Mouse (Mus musculus) small intestine, adult 2 months (tissue): Measurements from ENCODE around the gene Zrsr1. TPM values are rescaled to one million over a fixed set of nuclear protein-coding genes. Genes with fewer than 3 reads are reported as not detected.

ENCODE experiments used
- H3K27ac ChIP-seq: fragments of 200-500 bp; 2 replicates; pipeline ENCODE4 v1.5.1; 2012; ENCODE audit warnings: low read depth, low read length, control low read depth, inconsistent platforms; ENCODE audit not compliant: insufficient read depth
- H3K27me3 ChIP-seq: fragments of 200-500 bp; 2 replicates; pipeline ENCODE4 v1.6.1; 2012; ENCODE audit warnings: mild to moderate bottlenecking, moderate library complexity, low read length, inconsistent platforms; ENCODE audit not compliant: control insufficient read depth, insufficient read depth
- H3K36me3 ChIP-seq: fragments of 200-500 bp; 2 replicates; pipeline ENCODE4 v1.6.1; 2012; ENCODE audit warnings: mild to moderate bottlenecking, low read length, control low read depth, inconsistent platforms; ENCODE audit not compliant: control insufficient read depth, insufficient read depth
- H3K4me1 ChIP-seq: fragments of 200-500 bp; 2 replicates; pipeline ENCODE4 v1.6.1; 2012; ENCODE audit warnings: low read length, inconsistent platforms, mixed read lengths; ENCODE audit not compliant: control insufficient read depth, insufficient read depth, insufficient read length
- H3K4me3 ChIP-seq: fragments of 200-500 bp; 2 replicates; pipeline ENCODE4 v1.5.1; 2012; ENCODE audit warnings: low read depth, mild to moderate bottlenecking, control low read depth, inconsistent platforms, low read length, moderate library complexity
- CTCF ChIP-seq: fragments of 200-500 bp; IDR thresholded peaks from 2 replicates; pipeline ENCODE4 v1.5.1; 2012; ENCODE audit warnings: low read depth, mild to moderate bottlenecking, control low read depth, inconsistent platforms, low read length, moderate library complexity, mixed read lengths; ENCODE audit not compliant: insufficient replicate concordance, insufficient read length; ENCODE audit errors: extremely low read depth
- POLR2A ChIP-seq: fragments of 200-500 bp; IDR thresholded peaks from 2 replicates; pipeline ENCODE4 v1.6.1; 2012; ENCODE audit warnings: low read depth, mild to moderate bottlenecking, control low read depth, inconsistent platforms, low read length, moderate library complexity
- WGBS: fragments of 180-500 bp; shearing (Covaris S2); methylation state at CpG from one replicate; pipeline ENCODE4 v1.1.7; 2018; 5-methylcytosine and 5-hydroxymethylcytosine counted together
- polyA plus RNA-seq: library from polyadenylated mRNA; depleted of rRNA; stranded (reverse); fragments of >200 nt; gene quantifications from 2 replicates; pipeline ENCODE4 v1.2.3, GENCODE M21; 2012; rRNA removed

Gene Zrsr1
- polyA plus RNA-seq = 2.5 and 3.9 TPM in 2 replicates

DNA sequence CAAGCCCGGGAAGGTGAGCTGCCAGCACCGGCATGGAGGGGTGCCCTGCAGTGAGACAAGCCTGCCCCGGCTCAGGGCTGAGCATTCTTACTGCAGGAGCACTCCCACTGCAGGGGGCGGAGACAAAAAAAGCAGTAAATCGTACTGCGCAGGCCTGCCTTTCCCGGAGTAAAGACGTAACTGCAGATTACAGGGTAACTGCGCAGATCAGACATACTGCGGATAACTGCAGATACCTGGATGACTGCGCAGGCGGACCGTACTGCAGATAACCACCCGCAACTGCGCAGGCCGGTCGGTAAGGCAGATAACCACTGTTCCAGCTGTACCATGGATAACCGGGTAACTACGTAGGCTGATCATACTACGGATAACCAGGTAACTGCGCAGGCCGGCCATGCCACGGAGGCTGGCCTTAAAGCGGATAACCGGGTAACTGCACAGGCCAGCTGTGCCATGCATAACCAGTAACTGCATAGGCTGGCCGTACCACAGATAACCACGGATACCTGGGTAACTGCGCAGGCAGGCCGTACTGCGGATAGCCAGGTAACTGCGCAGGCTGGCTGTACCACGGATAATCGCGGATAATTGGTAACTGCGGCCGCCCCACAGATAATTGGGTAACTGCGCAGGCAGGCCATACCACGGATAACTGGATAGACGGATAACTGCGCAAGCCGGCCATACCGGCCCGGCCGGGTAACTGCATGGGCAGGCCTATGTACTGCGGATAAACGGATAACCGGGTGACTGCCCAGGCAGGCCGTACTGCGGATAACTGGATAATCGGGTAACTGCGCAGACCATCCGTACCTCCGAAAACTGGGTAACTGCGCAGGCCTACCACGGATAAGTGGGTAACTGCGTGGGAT, at the start of gene Zrsr1:
TSS of gene Zrsr1 (plus strand) at position 171 of the 875 bp plus-strand sequence.
- Histone ChIP-seq H3K27ac (peak within 1 kb of the TSS; percentile 71), H3K4me1 (peaks cover 3% of the 10 kb centered on the region; the same call in 1 of the 2 replicates), H3K4me3 (peak within 1 kb of the TSS; percentile 70), H3K27me3 (no peaks in the 10 kb centered on the region), H3K36me3 (peaks cover 5% of the 10 kb centered on the region)
- WGBS = 49% methylated on average over 56 of the region's 56 CpGs
- TF ChIP-seq CTCF = no peak
- TF ChIP-seq POLR2A = peak; percentile 70

- Histone ChIP-seq H3K4me1 (no peaks in the 10 kb centered on the region), H3K27ac (no peak overlapping the region), H3K36me3 (no peaks in the 10 kb centered on the region), H3K4me3 (no peak overlapping the region), H3K27me3 (no peaks in the 10 kb centered on the region)
- no peak for TF ChIP-seq CTCF
- no peak for TF ChIP-seq POLR2A
- 74% methylated on average over 2 of the region's 2 CpGs for WGBS
Observed at GRCm38 (mm10) chr11:22922546-22922945, 49.3 kb upstream of the Zrsr1 start.

- no peak overlapping the region for H3K27ac ChIP-seq
- no peak overlapping the region for H3K4me3 ChIP-seq
- no peaks in the 10 kb centered on the region for H3K36me3 ChIP-seq
- no peak for TF ChIP-seq POLR2A
- WGBS = 97% methylated on average over 2 of the region's 2 CpGs
- H3K27me3 ChIP-seq = no peaks in the 10 kb centered on the region
- H3K4me1 ChIP-seq = no peaks in the 10 kb centered on the region
Observed at GRCm38 (mm10) chr11:22923606-22924005, 48.2 kb upstream of the Zrsr1 start.

DNA sequence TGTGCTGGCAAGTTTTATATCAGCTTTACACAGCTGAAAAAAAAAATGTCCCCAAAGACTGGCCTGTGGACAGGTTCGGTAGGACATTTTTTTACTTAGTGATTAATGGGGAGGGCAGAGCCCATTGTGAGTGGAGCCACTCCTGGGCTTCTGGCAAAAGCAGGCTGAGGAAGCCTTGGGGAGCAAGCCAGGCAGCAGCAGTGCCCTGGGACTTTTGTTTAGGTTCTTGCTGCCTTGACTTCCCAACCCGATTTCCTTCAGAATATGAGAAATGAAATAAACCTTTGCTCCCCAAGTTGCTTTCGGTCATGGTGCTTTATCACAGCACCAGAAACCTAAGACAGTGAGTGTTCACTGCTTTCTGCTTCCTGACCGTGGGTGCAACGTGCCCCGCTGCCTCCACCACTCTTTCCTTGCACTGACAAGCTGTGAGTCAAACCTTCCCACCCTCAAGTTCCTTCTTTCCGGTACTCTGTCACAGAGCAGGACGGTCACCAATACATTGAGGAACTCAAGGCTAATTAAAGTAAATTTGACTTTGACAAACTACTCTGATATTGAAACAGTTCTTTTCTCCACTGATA, 43.1 kb upstream of the Zrsr1 start:
- no peak overlapping the region for H3K4me3 ChIP-seq
- H3K27ac ChIP-seq = no peak overlapping the region
- no peaks in the 10 kb centered on the region for H3K4me1 ChIP-seq
- TF ChIP-seq POLR2A (no peak), CTCF (no peak)
- no peaks in the 10 kb centered on the region for H3K36me3 ChIP-seq
- no peaks in the 10 kb centered on the region for H3K27me3 ChIP-seq
- WGBS = 77% methylated on average over 8 of the region's 8 CpGs

GRCm38 (mm10) chr11:22930129-22930528, 41.7 kb upstream of the Zrsr1 start:
- no peak for TF ChIP-seq CTCF
- TF ChIP-seq POLR2A = no peak
- H3K27ac ChIP-seq = no peak overlapping the region
- 75% methylated on average over 2 of the region's 2 CpGs for WGBS
- H3K4me1 ChIP-seq = no peaks in the 10 kb centered on the region
- H3K27me3 ChIP-seq = no peaks in the 10 kb centered on the region
- no peaks in the 10 kb centered on the region for H3K36me3 ChIP-seq
- no peak overlapping the region for H3K4me3 ChIP-seq

DNA sequence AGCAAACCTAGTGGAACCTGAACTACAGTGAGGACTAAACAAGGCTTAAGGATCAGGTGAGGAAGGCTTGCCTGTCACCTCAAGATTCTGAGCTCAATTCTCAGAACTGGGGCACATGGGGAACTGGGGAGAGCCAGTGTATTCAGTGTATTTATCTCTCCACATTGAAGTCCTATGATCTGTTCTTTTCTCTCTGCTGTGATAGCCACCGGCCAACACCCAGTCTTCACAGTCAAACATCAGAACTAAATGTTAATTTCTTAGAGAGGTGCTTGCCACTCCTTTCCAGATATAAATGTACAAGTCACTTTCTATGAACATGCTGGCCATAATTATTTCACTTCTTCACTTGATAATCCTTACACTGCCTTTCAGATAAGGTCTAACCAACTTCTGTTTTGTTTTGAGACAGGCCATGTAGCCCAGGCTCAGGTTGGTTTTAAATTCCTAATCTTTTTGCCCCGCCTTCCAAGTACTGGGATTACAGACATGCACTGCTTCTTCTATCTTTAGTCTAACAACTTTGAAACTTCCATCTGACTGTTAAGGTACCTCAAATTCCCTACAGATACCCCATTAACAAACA, 40.4 kb upstream of the Zrsr1 start:
- H3K4me3 ChIP-seq = no peak overlapping the region
- H3K36me3 ChIP-seq = no peaks in the 10 kb centered on the region
- no peak overlapping the region for H3K27ac ChIP-seq
- 95% methylated on average over 2 of the region's 2 CpGs for WGBS
- H3K27me3 ChIP-seq = no peaks in the 10 kb centered on the region
- no peaks in the 10 kb centered on the region for H3K4me1 ChIP-seq
- no peak for TF ChIP-seq CTCF
- TF ChIP-seq POLR2A = no peak

GRCm38 (mm10) chr11:22932167-22932566, 39.6 kb upstream of the Zrsr1 start:
- TF ChIP-seq POLR2A (no peak), CTCF (no peak)
- Histone ChIP-seq H3K36me3 (no peaks in the 10 kb centered on the region), H3K4me3 (no peak overlapping the region), H3K27me3 (no peaks in the 10 kb centered on the region), H3K27ac (no peak overlapping the region), H3K4me1 (no peaks in the 10 kb centered on the region)
